Mouse (Mus musculus) retina, adult 2 months (tissue): ENCODE data around the gene Txn2.
A peak's percentile ranks its signal among the peaks of the same experiment; 100 is the strongest.

Source experiments
- DNase-seq: peaks from one replicate; pipeline ENCODE4 v3.0.0-alpha.2; 2012; ENCODE audit warnings: low read depth, low spot score

Gene Txn2

GRCm38 (mm10) chr15:77928673-77929331 is at the start of gene Txn2:
Gene Txn2, minus strand, starts transcription at chr15:77929006.
- DNase-seq = peak; percentile 98

- no peak for DNase-seq
These were observed 48.9 kb upstream of the Txn2 start for GRCm38 (mm10) chr15:77977663-77978062.

GRCm38 (mm10) chr15:77974165-77974841 is 45.5 kb upstream of the Txn2 start:
- no peak for DNase-seq

GRCm38 (mm10) chr15:77970470-77971292 is 41.9 kb upstream of the Txn2 start, which contains the start of gene Eif3d:
Gene Eif3d, minus strand, starts transcription at chr15:77970813.
- peak; percentile 84 for DNase-seq

GRCm38 (mm10) chr15:77969940-77970469 is 41.2 kb upstream of the Txn2 start:
- DNase-seq = no peak

- no peak for DNase-seq
These were observed 36.3 kb upstream of the Txn2 start for GRCm38 (mm10) chr15:77965117-77965528.

- no peak for DNase-seq
These were observed 33.6 kb upstream of the Txn2 start for GRCm38 (mm10) chr15:77962447-77962846.

- no peak for DNase-seq
These were observed 31.9 kb upstream of the Txn2 start for GRCm38 (mm10) chr15:77960693-77961092.

- no peak for DNase-seq
These were observed 29.3 kb upstream of the Txn2 start for GRCm38 (mm10) chr15:77958071-77958470.

- no peak for DNase-seq
These were observed 28.8 kb upstream of the Txn2 start for GRCm38 (mm10) chr15:77957625-77958024.

- peak; percentile 72 for DNase-seq
These were observed 27.6 kb upstream of the Txn2 start, which contains the start of gene Foxred2 for GRCm38 (mm10) chr15:77956404-77956901. Gene Foxred2, minus strand, starts transcription at chr15:77956722.

GRCm38 (mm10) chr15:77955440-77956403 is 26.9 kb upstream of the Txn2 start:
- no peak for DNase-seq

GRCm38 (mm10) chr15:77954362-77954761 is 25.6 kb upstream of the Txn2 start:
- no peak for DNase-seq

- no peak for DNase-seq
These were observed 24.1 kb upstream of the Txn2 start for GRCm38 (mm10) chr15:77952921-77953320.

- no peak for DNase-seq
These were observed 20.3 kb upstream of the Txn2 start for GRCm38 (mm10) chr15:77949061-77949460.

- DNase-seq = no peak
These were observed 16.9 kb upstream of the Txn2 start for GRCm38 (mm10) chr15:77945711-77946110.

- no peak for DNase-seq
These were observed 12.8 kb upstream of the Txn2 start for GRCm38 (mm10) chr15:77941563-77941962.

- no peak for DNase-seq
These were observed 9.7 kb upstream of the Txn2 start for GRCm38 (mm10) chr15:77938516-77938915.

GRCm38 (mm10) chr15:77935673-77936375 is 7.0 kb upstream of the Txn2 start:
- no peak for DNase-seq

GRCm38 (mm10) chr15:77934968-77935367 is 6.2 kb upstream of the Txn2 start:
- no peak for DNase-seq
